Mouse (Mus musculus) limb, embryonic 11.5 days (tissue): ENCODE data around the gene Arhgap23. TPM values are rescaled to one million over a fixed set of nuclear protein-coding genes. Genes with fewer than 3 reads are reported as not detected.

ENCODE experiments used
- ATAC-seq: fragments of 200-750 bp; cut with Nextera tagmentation; 2 replicates; pipeline ENCODE4 v1.8.0; 2017; ENCODE audit warnings: low read depth; ENCODE audit not compliant: insufficient number of reproducible peaks, low FRiP score, low TSS enrichment
- DNase-seq: peaks from one replicate; pipeline ENCODE4 v3.0.0-alpha.2; 2015; ENCODE audit warnings: low spot score
- H3K27ac ChIP-seq: fragments of 300-500 bp; sonication (generic); replicated peaks from 2 replicates; pipeline ENCODE4 v1.5.1; 2014; ENCODE audit warnings: low read depth, mild to moderate bottlenecking, low read length
- H3K27me3 ChIP-seq: fragments of 300-500 bp; sonication (generic); 2 replicates; pipeline ENCODE4 v1.6.1; 2014; ENCODE audit warnings: mild to moderate bottlenecking, low read length, mixed read lengths; ENCODE audit not compliant: control insufficient read depth, insufficient read depth
- H3K36me3 ChIP-seq: fragments of 300-500 bp; sonication (generic); 2 replicates; pipeline ENCODE4 v1.6.1; 2014; ENCODE audit warnings: mild to moderate bottlenecking, low read length, moderate library complexity, mixed read lengths; ENCODE audit not compliant: control insufficient read depth, insufficient read depth
- H3K4me1 ChIP-seq: fragments of 300-500 bp; sonication (generic); 2 replicates; pipeline ENCODE4 v1.6.1; 2014; ENCODE audit warnings: low read length, mixed read lengths; ENCODE audit not compliant: control insufficient read depth, insufficient read depth
- H3K4me2 ChIP-seq: fragments of 300-500 bp; sonication (generic); 2 replicates; pipeline ENCODE4 v1.6.1; 2014; ENCODE audit warnings: low read depth, mild to moderate bottlenecking, moderate library complexity; ENCODE audit not compliant: severe bottlenecking
- H3K4me3 ChIP-seq: fragments of 300-500 bp; sonication (generic); 2 replicates; pipeline ENCODE4 v1.5.1; 2014; ENCODE audit warnings: low read depth, low read length
- H3K9ac ChIP-seq: fragments of 300-500 bp; sonication (generic); 2 replicates; pipeline ENCODE4 v1.6.1; 2014; ENCODE audit warnings: mild to moderate bottlenecking, low read length
- H3K9me3 ChIP-seq: fragments of 300-500 bp; sonication (generic); 2 replicates; pipeline ENCODE4 v1.6.1; 2016; ENCODE audit warnings: low read length; ENCODE audit not compliant: control insufficient read depth
- WGBS: fragments of 180-500 bp; shearing (Covaris S2); extraction: QIAGEN DNeasy Blood & Tissue Kit; methylation state at CpG from one replicate; pipeline ENCODE4 v1.1.7; 2014; 5-methylcytosine and 5-hydroxymethylcytosine counted together
- polyA plus RNA-seq: library from polyadenylated mRNA; unstranded; fragments of >200 nt; fragmentation: Nextera tagmentation; extraction: Ambion mirVana; gene quantifications from 2 replicates; pipeline ENCODE4 v1.2.1, GENCODE M21; 2014

Arhgap23 gene
- polyA plus RNA-seq, 1 experiment from 2014 or later: 4.2 TPM

GRCm38 (mm10) chr11:97523827-97524261 lies 108.5 kb downstream of the Arhgap23 start:
- 0% methylated on average over 1 of the region's 1 CpGs for WGBS
- Histone ChIP-seq H3K27ac (peak overlapping the region; percentile 11; the same call in 1 of the 2 replicates), H3K9ac (no peak overlapping the region), H3K4me3 (no peak overlapping the region), H3K36me3 (no peaks in the 10 kb centered on the region), H3K27me3 (no peaks in the 10 kb centered on the region), H3K4me1 (peaks cover 9% of the 10 kb centered on the region; the same call in 1 of the 2 replicates), H3K9me3 (no peaks in the 10 kb centered on the region), H3K4me2 (no peak overlapping the region)
- DNase-seq: peak; percentile 59
- ATAC-seq: peak; percentile 20; the same call in 1 of the 2 replicates

- Histone ChIP-seq H3K4me2 (no peak overlapping the region), H3K4me3 (no peak overlapping the region), H3K36me3 (no peaks in the 10 kb centered on the region), H3K27me3 (no peaks in the 10 kb centered on the region), H3K4me1 (peaks cover 9% of the 10 kb centered on the region; the same call in 1 of the 2 replicates), H3K27ac (no peak overlapping the region), H3K9me3 (no peaks in the 10 kb centered on the region), H3K9ac (no peak overlapping the region)
- DNase-seq (no peak), ATAC-seq (no peak)
- WGBS: 47% methylated on average over 9 of the region's 9 CpGs
Measured at GRCm38 (mm10) chr11:97524306-97524705, 109.0 kb downstream of the Arhgap23 start.

GRCm38 (mm10) chr11:97525313-97525712 lies 110.0 kb downstream of the Arhgap23 start:
- WGBS: 91% methylated on average over 6 of the region's 6 CpGs
- DNase-seq (no peak), ATAC-seq (no peak)
- H3K9me3 ChIP-seq: no peaks in the 10 kb centered on the region
- H3K4me1 ChIP-seq: peaks cover 9% of the 10 kb centered on the region; the same call in 1 of the 2 replicates
- H3K36me3 ChIP-seq: no peaks in the 10 kb centered on the region
- no peak overlapping the region for H3K9ac ChIP-seq
- H3K4me2 ChIP-seq: no peak overlapping the region
- no peak overlapping the region for H3K27ac ChIP-seq
- no peaks in the 10 kb centered on the region for H3K27me3 ChIP-seq
- no peak overlapping the region for H3K4me3 ChIP-seq

- Histone ChIP-seq H3K9ac (no peak overlapping the region), H3K4me1 (peaks cover 11% of the 10 kb centered on the region), H3K27me3 (peaks cover 14% of the 10 kb centered on the region), H3K36me3 (no peaks in the 10 kb centered on the region), H3K4me2 (no peak overlapping the region), H3K4me3 (no peak overlapping the region), H3K9me3 (no peaks in the 10 kb centered on the region), H3K27ac (no peak overlapping the region)
- ATAC-seq (no peak), DNase-seq (no peak)
- 74% methylated on average over 18 of the region's 18 CpGs for WGBS
Measured at GRCm38 (mm10) chr11:97528282-97528808, 113.0 kb downstream of the Arhgap23 start.

- no peak overlapping the region for H3K4me3 ChIP-seq
- DNase-seq: no peak
- no peaks in the 10 kb centered on the region for H3K9me3 ChIP-seq
- ATAC-seq: no peak
- no peaks in the 10 kb centered on the region for H3K36me3 ChIP-seq
- H3K27me3 ChIP-seq: peaks cover 32% of the 10 kb centered on the region
- no peak overlapping the region for H3K4me2 ChIP-seq
- no peak overlapping the region for H3K9ac ChIP-seq
- no peak overlapping the region for H3K27ac ChIP-seq
- 86% methylated on average over 6 of the region's 6 CpGs for WGBS
- peaks cover 12% of the 10 kb centered on the region for H3K4me1 ChIP-seq
Measured at GRCm38 (mm10) chr11:97530069-97530468, 114.7 kb downstream of the Arhgap23 start.

GRCm38 (mm10) chr11:97530961-97531360 lies 115.6 kb downstream of the Arhgap23 start:
- DNase-seq (no peak), ATAC-seq (no peak)
- H3K27ac ChIP-seq: no peak overlapping the region
- no peaks in the 10 kb centered on the region for H3K9me3 ChIP-seq
- H3K4me2 ChIP-seq: no peak overlapping the region
- 71% methylated on average over 5 of the region's 5 CpGs for WGBS
- H3K27me3 ChIP-seq: peaks cover 40% of the 10 kb centered on the region
- H3K36me3 ChIP-seq: no peaks in the 10 kb centered on the region
- H3K4me3 ChIP-seq: no peak overlapping the region
- no peak overlapping the region for H3K9ac ChIP-seq
- H3K4me1 ChIP-seq: peaks cover 12% of the 10 kb centered on the region

- WGBS: 7% methylated on average over 46 of the region's 46 CpGs
Measured at GRCm38 (mm10) chr11:97531381-97532260, 116.3 kb downstream of the Arhgap23 start.

GRCm38 (mm10) chr11:97532354-97532753 lies 117.0 kb downstream of the Arhgap23 start:
- peaks cover 20% of the 10 kb centered on the region for H3K4me1 ChIP-seq
- H3K36me3 ChIP-seq: no peaks in the 10 kb centered on the region
- H3K4me2 ChIP-seq: peak overlapping the region; percentile 68; the same call in 1 of the 2 replicates
- 19% methylated on average over 8 of the region's 8 CpGs for WGBS
- DNase-seq (no peak), ATAC-seq (no peak)
- no peak overlapping the region for H3K4me3 ChIP-seq
- no peak overlapping the region for H3K9ac ChIP-seq
- no peak overlapping the region for H3K27ac ChIP-seq
- H3K27me3 ChIP-seq: peaks cover 54% of the 10 kb centered on the region
- H3K9me3 ChIP-seq: no peaks in the 10 kb centered on the region; the same call in 1 of the 2 replicates

More at GRCm38 (mm10) chr11:97531381-97532260, 116.3 kb downstream of the Arhgap23 start:
- H3K4me2 ChIP-seq: peak overlapping the region; percentile 68
- H3K4me3 ChIP-seq: peak overlapping the region; percentile 32
- H3K27ac ChIP-seq: no peak overlapping the region
- H3K9ac ChIP-seq: no peak overlapping the region
- H3K36me3 ChIP-seq: no peaks in the 10 kb centered on the region
- no peaks in the 10 kb centered on the region; the same call in 1 of the 2 replicates for H3K9me3 ChIP-seq
- DNase-seq (peak; percentile 91), ATAC-seq (peak; percentile 35; the same call in 1 of the 2 replicates)
- H3K27me3 ChIP-seq: peaks cover 47% of the 10 kb centered on the region
- peaks cover 13% of the 10 kb centered on the region for H3K4me1 ChIP-seq
